Mouse (Mus musculus) left cerebral cortex, postnatal 14 days (tissue): ENCODE results near the gene Acnat2. TPM values are rescaled to one million over a fixed set of nuclear protein-coding genes. Genes with fewer than 3 reads are reported as not detected.
"Not testable (repeated sequence)": the region's sequence is repeated elsewhere in the genome, so short reads cannot be mapped to it uniquely, and the experiment has no call there.

ENCODE experiments used
- DNase-seq, 2 experiments: peaks; one replicate each; pipeline ENCODE4 v3.0.0; 2021 to 2022; ENCODE audit warnings: low spot score in 2 of 2, mixed read lengths in 1 of 2
- intact Hi-C: fragments of 180-260 bp; cut with DNase I; formaldehyde crosslinking; loops from one replicate; pipeline ENCODE4 v1.15.1; 2025
- long read RNA-seq, 2 experiments: library from polyadenylated mRNA; stranded (forward); transcript quantifications; one replicate each; pipeline ENCODE4 v2.0.0; 2021
- total RNA-seq, 2 experiments: library from RNA; stranded (reverse); gene quantifications; 2 replicates each; pipeline ENCODE4 v1.2.3; 2021

Acnat2 gene
- total RNA-seq: not detected
- long read RNA-seq, experiment 1: 0 reads
- long read RNA-seq, experiment 2: 0 reads

DNA sequence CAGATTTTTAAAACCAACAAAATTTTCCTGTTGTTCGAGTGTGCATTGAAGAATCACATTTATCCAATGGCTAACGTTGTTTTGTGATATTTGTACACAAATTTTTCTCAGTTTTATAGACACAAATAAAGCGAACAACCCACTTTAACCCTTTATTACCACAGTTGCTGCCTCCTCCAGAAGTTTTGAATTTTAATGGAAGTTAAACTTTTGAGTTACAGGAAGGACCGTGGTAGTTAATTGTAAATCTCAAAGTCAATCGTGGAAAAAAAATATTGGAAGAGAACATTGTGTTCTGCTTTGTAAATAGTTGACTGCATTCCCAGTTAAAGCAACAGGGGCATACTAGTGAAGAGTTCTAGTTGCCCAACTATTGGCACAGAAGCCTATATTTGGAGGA, at the start of gene Acnat2:
TSS of gene Acnat2 (minus strand) at position 195 of the 400 bp plus-strand sequence.
- intact Hi-C loops: not testable (repeated sequence)

DNA sequence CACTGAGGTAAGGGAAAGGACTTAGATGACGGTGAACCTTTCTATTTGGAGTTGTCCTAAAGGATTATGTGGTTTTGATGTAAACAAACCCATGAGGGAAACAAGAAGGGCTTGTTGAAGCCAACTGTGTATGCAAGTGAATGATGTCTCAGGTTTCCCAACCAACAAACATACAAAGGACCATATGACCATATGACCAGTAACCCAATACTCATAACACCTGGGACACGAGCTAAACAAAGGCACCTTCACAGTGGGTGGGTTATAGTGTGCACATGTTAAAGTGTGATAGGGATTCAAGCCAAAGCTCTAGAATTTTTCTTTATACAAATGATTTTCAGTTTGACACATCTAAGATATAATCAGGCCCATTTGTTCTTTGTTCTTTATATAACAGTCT, 48.2 kb upstream of the Acnat2 start:
- no peak for DNase-seq
- intact Hi-C loops: no loop called here

More for the DNA sequence above, at the start of gene Acnat2:
- DNase-seq: not testable (repeated sequence)

DNA sequence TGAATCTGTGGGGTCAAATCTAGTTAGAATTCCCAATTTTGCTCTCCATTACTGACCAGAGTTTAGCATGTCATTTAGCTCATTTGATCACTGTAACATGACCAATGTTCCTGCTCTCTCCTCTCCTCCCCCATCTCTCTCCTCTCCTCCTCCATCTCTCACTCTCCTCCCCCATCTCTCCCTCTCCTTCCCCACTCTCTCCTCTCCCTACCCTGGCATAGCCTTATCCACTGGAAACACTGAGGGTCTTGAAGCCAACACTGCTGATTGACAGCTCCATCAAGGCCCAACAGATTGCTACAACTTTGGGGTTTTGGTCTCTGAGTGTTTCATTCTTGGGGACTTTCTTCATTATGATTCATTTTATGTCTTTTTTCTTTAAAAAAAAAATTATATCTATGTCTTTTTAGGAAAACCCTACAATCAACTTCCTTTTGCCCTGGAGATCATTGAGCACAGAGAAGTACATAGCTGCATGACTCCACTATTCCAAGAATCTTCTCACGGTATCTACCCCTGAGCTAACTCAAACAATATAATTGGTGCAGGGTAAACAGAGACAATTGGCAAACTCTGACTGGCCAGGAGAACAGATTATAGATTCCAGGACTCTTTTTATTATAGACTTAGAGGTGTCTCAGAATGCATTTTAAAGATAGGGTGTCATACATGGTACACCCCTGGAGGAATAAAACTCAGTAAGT, 44.0 kb upstream of the Acnat2 start:
- intact Hi-C loops: no loop called here
- no peak for DNase-seq

DNA sequence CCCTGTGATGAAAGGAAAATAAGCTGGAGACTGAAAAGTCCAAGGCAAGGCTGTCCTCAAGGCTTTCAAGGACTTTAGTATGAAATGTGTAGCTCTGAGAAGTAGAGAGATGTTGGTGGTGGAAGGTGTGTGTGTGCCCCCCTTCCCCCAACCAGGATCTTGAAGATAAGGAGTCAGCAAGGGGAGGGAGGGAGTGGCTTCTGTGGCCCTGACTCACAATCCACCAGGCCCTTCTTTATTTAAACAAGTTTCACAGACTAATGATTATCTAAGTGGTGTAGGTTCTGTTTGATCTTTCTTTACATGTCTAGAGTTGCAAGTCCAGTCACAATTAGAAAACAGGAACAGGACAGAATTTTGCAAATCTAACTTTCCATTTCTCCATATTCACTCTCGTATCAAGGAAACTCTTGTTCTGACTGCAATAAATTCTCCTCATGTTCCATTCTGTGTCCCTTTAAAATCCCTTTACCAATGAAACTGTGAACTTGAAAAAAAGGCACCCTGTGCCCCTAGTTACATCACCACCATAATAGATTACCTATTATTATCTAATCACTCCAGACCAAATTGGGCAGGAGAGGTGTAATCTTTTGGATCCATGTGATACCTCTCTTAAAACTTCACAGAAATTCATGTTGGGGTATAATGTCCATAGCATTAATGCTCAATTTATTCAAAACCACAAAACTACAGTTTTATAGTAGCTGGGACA, 43.3 kb upstream of the Acnat2 start:
- DNase-seq, intact Hi-C loops: not testable (repeated sequence)

DNA sequence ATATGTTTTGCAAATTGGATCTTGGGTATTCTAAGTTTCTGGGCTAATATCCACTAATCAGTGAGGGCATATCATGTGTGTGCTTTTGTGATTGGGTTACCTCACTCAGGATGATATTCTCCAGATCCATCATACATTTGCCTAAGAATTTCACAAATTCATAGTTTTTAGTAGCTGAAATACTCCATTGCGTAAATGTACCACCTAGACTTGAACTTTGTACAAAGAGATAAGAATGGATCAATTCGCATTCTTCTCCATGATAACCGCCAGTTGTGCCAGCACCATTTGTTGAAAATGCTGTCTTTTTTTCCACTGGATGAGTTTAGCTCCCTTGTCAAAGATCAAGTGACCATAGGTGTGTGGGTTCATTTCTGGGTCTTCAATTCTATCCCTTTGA, 29.0 kb upstream of the Acnat2 start:
- intact Hi-C loops, DNase-seq: not testable (repeated sequence)

DNA sequence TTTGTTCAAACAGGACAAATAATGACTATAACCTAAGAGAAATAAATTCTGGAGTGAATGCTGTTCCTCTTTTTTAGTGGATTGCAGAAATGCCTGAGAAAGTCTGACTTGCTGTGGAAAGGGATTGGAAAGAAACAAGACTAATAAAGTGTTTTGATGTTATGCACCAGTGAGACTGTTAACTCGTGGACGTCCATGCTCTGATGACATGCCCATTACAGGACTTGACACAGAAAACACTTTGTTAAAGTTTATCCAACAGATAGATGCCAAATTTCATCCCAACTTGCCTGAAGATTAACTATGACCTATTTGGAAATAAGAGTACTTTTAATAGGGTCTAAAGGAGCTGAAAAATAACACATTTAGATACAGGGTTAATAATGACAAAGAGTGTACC, 2.2 kb upstream of the Acnat2 start:
- intact Hi-C loops: loop anchor here (10.0 kb wide), 1 partner anchor 65 kb away; no protein-coding TSS in a partner anchor
- DNase-seq: not testable (repeated sequence)

DNA sequence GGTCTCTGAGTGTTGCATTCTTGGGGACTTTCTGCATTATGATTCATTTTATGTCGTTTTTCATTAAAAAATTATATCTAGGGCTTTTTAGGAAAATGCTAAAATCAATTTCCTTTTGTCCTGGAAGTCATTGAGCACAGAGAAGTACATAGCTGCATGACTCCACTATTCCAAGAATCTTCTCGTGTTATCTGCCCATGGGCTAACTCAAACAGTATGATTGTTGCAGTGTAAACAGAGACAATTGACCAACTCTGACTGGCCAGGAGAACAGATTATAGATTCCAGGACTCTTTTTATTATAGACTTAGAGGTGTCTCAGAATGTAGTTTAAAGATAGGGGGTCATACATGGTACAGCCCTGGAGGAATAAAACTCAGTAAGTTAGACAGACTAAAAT, 21.1 kb downstream of the Acnat2 start:
- no peak for DNase-seq
- intact Hi-C loops: no loop called here

DNA sequence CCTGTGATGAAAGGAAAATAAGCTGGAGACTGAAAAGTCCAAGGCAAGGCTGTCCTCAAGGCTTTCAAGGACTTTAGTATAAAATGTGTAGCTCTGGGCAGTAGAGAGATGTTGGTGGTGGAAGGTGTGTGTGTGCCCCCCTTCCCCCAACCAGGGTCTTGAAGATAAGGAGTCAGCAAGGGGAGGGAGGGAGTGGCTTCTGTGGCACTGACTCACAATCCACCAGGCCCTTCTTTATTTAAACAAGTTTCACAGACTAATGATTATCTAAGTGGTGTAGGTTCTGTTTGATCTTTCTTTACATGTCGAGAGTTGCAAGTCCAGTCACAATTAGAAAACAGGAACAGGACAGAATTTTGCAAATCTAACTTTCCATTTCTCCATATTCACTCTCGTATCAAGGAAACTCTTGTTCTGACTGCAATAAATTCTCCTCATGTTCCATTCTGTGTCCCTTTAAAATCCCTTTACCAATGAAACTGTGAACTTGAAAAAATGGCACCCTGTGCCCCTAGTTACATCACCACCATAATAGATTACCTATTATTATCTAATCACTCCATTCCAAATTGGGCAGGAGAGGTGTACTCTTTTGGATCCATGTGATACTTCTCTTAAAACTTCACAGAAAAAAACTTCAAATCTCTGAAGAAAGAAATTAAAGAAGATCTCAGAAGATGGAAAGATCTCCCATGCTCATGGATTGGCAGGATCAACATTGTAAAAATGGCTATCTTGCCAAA, 24.2 kb downstream of the Acnat2 start:
- DNase-seq, intact Hi-C loops: not testable (repeated sequence)

DNA sequence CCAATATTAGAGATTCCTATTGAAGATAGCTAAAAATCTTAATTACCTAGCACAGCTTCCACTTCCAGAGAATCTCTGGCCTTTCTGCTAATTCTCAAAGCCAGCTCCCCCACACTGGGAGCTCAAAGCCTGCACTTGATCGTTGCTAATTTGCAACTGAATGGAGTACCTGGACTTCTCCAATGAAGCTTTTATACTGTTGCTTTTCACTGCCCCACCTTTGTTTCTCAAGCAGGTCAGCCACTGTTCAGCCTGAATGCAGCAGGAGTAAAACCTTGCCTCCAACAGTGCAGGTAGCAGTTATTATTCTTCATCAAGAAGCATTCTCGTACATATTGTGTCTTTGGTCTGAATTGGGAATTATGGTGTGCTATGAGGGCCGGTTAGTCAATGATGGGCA, 39.9 kb downstream of the Acnat2 start:
- intact Hi-C loops: not testable (repeated sequence)

DNA sequence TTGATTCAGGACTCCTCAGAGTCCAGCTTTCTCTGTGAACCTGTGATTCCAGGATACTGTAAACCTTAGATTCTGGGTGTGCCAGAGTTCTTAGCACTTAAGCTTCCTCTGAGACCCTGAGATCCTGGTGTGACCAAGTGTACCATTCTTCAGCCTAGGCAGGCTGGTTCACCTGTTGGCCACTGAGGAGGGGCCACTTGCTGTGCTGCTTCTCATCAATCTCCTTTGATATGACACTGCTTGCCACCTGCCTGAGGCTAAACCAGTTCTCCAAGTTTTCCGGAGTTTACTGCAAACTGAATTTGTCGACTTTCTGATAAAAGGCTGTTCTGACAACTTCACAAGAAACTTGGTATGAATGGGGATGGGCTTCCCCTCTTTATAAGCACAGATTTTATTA, 50.9 kb downstream of the Acnat2 start:
- no peak for DNase-seq
- intact Hi-C loops: no loop called here

More for the DNA sequence above, 39.9 kb downstream of the Acnat2 start:
- DNase-seq: not testable (repeated sequence)

DNA sequence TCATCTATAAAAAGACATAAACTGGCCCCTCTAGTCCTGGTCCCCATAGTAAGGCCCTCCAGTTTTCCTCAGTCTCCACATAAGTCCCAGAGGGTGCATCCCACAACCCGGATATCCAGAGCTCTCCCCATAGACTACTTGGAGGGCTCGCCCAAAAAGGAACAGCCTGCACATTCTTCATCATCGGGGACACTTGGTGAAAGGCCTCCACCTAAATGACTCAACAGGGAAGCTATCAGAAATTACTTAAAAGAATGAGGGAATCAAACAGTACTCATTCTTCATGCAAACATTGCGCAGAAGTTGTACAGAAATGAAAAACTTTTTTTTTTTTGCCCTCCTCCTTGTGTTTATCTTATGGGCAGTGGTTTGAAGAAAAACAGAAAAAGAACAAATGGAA, 57.5 kb downstream of the Acnat2 start:
- no peak for DNase-seq
- intact Hi-C loops: no loop called here

DNA sequence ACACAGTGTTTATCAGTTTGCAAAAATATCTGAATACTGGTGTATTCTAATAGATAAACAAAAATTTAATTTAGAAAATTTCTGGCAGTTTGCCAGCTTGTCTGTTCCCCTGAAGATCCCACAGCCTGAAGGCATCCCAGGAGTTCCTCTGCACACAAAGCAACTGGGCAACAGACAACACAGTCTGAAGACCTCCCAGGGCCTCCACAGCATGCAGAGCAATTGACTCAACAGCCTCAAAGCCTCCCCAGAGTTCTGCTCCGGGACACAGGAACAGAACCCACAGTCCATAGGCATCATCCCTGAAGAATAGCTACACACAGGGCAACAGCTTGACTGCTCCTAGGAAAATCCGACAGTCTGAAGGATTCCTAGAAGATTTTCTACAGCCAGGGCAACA, 59.3 kb downstream of the Acnat2 start:
- no peak for DNase-seq
- intact Hi-C loops: loop anchor here (10.0 kb wide), 1 partner anchor 66 kb away; no protein-coding TSS in a partner anchor

DNA sequence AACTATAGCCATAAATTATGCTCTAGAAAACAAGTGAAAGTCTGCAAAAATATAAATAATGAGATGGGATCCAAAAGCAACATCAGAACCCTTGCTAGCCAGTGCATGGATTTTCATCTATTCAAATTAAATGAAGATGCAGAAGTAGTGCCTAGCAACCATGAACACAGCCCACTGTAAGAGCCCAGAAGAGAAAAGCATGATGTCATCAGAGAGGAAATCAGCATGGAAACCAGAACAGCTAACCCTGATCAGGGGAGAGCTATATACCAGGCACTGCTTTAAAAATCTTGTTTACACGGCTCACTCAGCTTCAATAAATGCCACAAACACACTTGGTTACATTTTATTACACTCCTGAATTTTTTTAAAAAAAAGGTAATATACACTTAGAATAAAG, 60.0 kb downstream of the Acnat2 start:
- not testable (repeated sequence) for DNase-seq
- intact Hi-C loops: loop anchor here (10.0 kb wide), 1 partner anchor 67 kb away; no protein-coding TSS in a partner anchor

DNA sequence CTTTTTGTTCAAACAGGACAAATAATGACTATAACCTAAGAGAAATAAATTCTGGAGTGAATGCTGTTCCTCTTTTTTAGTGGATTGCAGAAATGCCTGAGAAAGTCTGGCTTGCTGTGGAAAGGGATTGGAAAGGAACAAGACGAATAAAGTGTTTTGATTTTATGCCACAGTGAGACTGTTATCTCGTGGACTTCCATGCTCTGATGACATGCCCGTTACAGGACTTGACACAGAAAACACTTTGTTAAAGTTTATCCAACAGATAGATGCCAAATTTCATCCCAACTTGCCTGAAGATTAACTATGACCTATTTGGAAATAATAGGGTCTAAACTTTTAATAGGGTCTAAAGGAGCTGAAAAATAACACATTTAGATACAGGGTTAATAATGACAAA, 67.9 kb downstream of the Acnat2 start:
- intact Hi-C loops: loop anchor here (10.0 kb wide), 1 partner anchor 75 kb away; no protein-coding TSS in a partner anchor
- DNase-seq: not testable (repeated sequence)

DNA sequence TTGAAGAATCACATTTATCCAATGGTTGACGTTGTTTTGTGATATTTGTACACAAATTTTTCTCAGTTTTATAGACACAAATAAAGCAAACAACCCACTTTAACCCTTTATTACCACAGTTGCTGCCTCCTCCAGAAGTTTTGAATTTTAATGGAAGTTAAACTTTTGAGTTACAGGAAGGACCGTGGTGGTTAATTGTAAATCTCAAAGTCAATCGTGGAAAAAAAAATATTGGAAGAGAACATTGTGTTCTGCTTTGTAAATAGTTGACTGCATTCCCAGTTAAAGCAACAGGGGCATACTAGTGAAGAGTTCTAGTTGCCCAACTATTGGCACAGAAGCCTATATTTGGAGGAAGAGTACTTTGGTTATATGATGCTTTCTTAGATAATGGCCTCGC, 70.0 kb downstream of the Acnat2 start:
- DNase-seq, intact Hi-C loops: not testable (repeated sequence)

Other genes starting within 250 kb of the Acnat2 start
- 1 to 10 TPM; 1.1 to 1.3 TPM for gene Acnat1, start 65.8 kb upstream of the Acnat2 start, total RNA-seq
- under 1 TPM in 1 of 2 experiments, not detected in 1; 0.27 TPM for gene Baat, start 98.4 kb upstream of the Acnat2 start, total RNA-seq
- 10 to 100 TPM; 28.3 to 31.0 TPM for gene Mrpl50, start 112.9 kb upstream of the Acnat2 start, total RNA-seq
- gene Zfp189, start 113.0 kb upstream of the Acnat2 start, total RNA-seq: 10 to 100 TPM in 1 of 2 experiments, 1 to 10 TPM in 1; 8.4 to 17.0 TPM
- gene Aldob, start 141.4 kb upstream of the Acnat2 start, total RNA-seq: 1 to 10 TPM in 1 of 2 experiments, under 1 TPM in 1; 0.72 to 1.4 TPM
- 10 to 100 TPM; 66.9 to 68.1 TPM for gene Tmem246, start 189.7 kb upstream of the Acnat2 start, total RNA-seq
- 10 to 100 TPM; 64.3 to 70.4 TPM for gene Rnf20, start 223.9 kb upstream of the Acnat2 start, total RNA-seq